Mouse (Mus musculus): ENCODE data around the gene Tas2r135. TPM values are rescaled to one million over a fixed set of nuclear protein-coding genes. Genes with fewer than 3 reads are reported as not detected.

Gene Tas2r135
- polyA plus RNA-seq, 1 experiment from 2014 or later = not detected

GRCm38 (mm10) chr6:42376016-42376415 lies 29.2 kb upstream of the Tas2r135 start:
- DNase-seq (ENCODE audit: low spot score) (no peak), ATAC-seq (replicated peaks; ENCODE audit: insufficient number of reproducible peaks, low FRiP score, low TSS enrichment, low read depth) (no peak)
- 41% methylated on average over 4 of the region's 4 CpGs for WGBS
- Histone ChIP-seq H3K4me1 (ENCODE audit: control insufficient read depth, insufficient read depth, low read length) (no peaks in the 10 kb centered on the region), H3K27me3 (ENCODE audit: control insufficient read depth, insufficient read depth, low read length) (0 out of 2 replicates have a peak, but pooled peaks cover 2% of the 10 kb centered on the region), H3K4me3 (ENCODE audit: low read depth, low read length) (no peak overlapping the region), H3K9me3 (replicated peaks; ENCODE audit: control insufficient read depth, low read length) (no peaks in the 10 kb centered on the region), H3K9ac (replicated peaks; ENCODE audit: low read length) (no peak overlapping the region), H3K36me3 (replicated peaks; ENCODE audit: control insufficient read depth, insufficient read depth, low read depth, low read length) (no peaks in the 10 kb centered on the region), H3K27ac (replicated peaks; ENCODE audit: low read depth, low read length) (no peak overlapping the region), H3K4me2 (ENCODE audit: low read depth, low read length) (no peak overlapping the region)

DNA sequence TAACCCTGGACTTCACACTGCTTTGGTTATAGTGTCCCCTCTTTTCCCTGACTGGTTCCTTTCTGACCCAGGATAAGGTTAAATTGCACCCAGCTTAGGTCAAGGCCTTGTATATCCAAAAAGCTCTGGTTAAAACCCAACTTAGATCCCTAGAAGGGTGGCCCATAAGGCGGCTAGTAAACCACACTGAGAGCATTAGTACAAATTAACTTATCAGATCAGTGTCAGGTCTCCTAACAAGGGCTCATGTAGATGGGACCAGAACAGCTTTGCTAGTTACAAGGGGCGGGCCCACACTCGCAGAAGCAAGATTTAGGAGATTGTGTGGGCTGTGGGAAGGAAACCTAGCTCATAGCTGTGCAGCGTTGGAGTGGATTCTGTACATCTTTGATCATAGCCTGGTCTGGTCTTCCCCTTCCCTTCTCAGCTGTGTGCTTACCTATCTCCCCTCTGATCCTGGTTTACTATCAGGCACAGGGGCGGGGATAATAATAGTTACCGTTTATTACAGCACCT lies 28.7 kb upstream of the Tas2r135 start:
- Histone ChIP-seq H3K4me2 (ENCODE audit: low read depth, low read length) (no peak overlapping the region), H3K9me3 (replicated peaks; ENCODE audit: control insufficient read depth, low read length) (no peaks in the 10 kb centered on the region), H3K9ac (replicated peaks; ENCODE audit: low read length) (no peak overlapping the region), H3K27ac (replicated peaks; ENCODE audit: low read depth, low read length) (no peak overlapping the region), H3K4me1 (ENCODE audit: control insufficient read depth, insufficient read depth, low read length) (no peaks in the 10 kb centered on the region), H3K4me3 (ENCODE audit: low read depth, low read length) (no peak overlapping the region), H3K36me3 (replicated peaks; ENCODE audit: control insufficient read depth, insufficient read depth, low read depth, low read length) (no peaks in the 10 kb centered on the region), H3K27me3 (ENCODE audit: control insufficient read depth, insufficient read depth, low read length) (0 out of 2 replicates have a peak, but pooled peaks cover 2% of the 10 kb centered on the region)
- 81% methylated on average over 6 of the region's 6 CpGs for WGBS
- no peak for ATAC-seq (replicated peaks; ENCODE audit: insufficient number of reproducible peaks, low FRiP score, low TSS enrichment, low read depth)
- no peak for DNase-seq (ENCODE audit: low spot score)

- DNase-seq (ENCODE audit: low spot score) (no peak), ATAC-seq (replicated peaks; ENCODE audit: insufficient number of reproducible peaks, low FRiP score, low TSS enrichment, low read depth) (no peak)
- H3K9ac ChIP-seq (replicated peaks; ENCODE audit: low read length) = no peak overlapping the region
- 0 out of 2 replicates have a peak, but pooled peaks cover 2% of the 10 kb centered on the region for H3K27me3 ChIP-seq (ENCODE audit: control insufficient read depth, insufficient read depth, low read length)
- no peak overlapping the region for H3K4me2 ChIP-seq (ENCODE audit: low read depth, low read length)
- no peak overlapping the region for H3K27ac ChIP-seq (replicated peaks; ENCODE audit: low read depth, low read length)
- no peak overlapping the region for H3K4me3 ChIP-seq (ENCODE audit: low read depth, low read length)
- 67% methylated on average over 5 of the region's 5 CpGs for WGBS
- H3K36me3 ChIP-seq (replicated peaks; ENCODE audit: control insufficient read depth, insufficient read depth, low read depth, low read length) = no peaks in the 10 kb centered on the region
- H3K9me3 ChIP-seq (replicated peaks; ENCODE audit: control insufficient read depth, low read length) = no peaks in the 10 kb centered on the region
- no peaks in the 10 kb centered on the region for H3K4me1 ChIP-seq (ENCODE audit: control insufficient read depth, insufficient read depth, low read length)
Measured at GRCm38 (mm10) chr6:42377280-42377679, 28.0 kb upstream of the Tas2r135 start.

- ATAC-seq (replicated peaks; ENCODE audit: insufficient number of reproducible peaks, low FRiP score, low TSS enrichment, low read depth) = no peak
- Histone ChIP-seq H3K27ac (replicated peaks; ENCODE audit: low read depth, low read length) (no peak overlapping the region), H3K4me1 (ENCODE audit: control insufficient read depth, insufficient read depth, low read length) (no peaks in the 10 kb centered on the region), H3K4me2 (ENCODE audit: low read depth, low read length) (no peak overlapping the region), H3K27me3 (ENCODE audit: control insufficient read depth, insufficient read depth, low read length) (no peaks in the 10 kb centered on the region), H3K9me3 (replicated peaks; ENCODE audit: control insufficient read depth, low read length) (no peaks in the 10 kb centered on the region), H3K9ac (replicated peaks; ENCODE audit: low read length) (no peak overlapping the region), H3K36me3 (replicated peaks; ENCODE audit: control insufficient read depth, insufficient read depth, low read depth, low read length) (no peaks in the 10 kb centered on the region), H3K4me3 (ENCODE audit: low read depth, low read length) (no peak overlapping the region)
- WGBS = 40% methylated on average over 3 of the region's 3 CpGs
- no peak for DNase-seq (ENCODE audit: low spot score)
Measured at GRCm38 (mm10) chr6:42379551-42379950, 25.7 kb upstream of the Tas2r135 start.

DNA sequence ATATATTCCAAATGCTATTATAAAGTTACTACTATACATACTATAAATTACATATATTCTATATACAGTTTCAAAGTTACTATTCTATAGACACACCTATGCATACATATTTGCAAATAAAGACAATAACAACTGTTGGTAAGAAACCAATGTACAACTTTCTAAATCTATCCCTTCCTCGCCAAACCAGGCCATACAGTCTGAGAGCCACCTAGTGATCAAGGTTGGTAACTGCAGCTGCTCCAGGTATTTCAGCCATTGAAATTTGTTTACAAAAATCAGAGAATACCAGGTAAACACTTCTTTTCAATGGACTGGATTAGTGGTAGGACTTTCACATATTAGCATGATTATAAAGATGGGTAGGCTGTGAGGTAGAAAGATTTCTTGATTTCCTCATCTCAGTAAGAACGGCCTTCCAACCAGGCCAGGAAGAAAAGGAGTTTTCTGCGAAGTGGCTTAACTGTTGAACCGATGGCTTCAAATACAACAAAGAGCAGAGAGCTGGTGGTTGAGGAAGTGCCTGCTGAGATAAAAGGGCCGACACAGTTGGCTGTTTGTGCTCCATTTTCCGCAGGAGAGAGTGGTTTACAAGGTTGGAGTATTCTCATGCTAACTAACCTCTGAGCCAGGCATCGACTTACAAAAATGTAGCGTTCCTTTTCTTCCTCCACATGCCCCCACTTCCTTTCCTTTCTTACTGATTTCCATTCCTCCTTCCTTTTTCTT lies 24.7 kb upstream of the Tas2r135 start:
- Histone ChIP-seq H3K27ac (replicated peaks; ENCODE audit: low read depth, low read length) (no peak overlapping the region), H3K4me2 (ENCODE audit: low read depth, low read length) (no peak overlapping the region), H3K9ac (replicated peaks; ENCODE audit: low read length) (no peak overlapping the region), H3K4me1 (ENCODE audit: control insufficient read depth, insufficient read depth, low read length) (no peaks in the 10 kb centered on the region), H3K4me3 (ENCODE audit: low read depth, low read length) (no peak overlapping the region), H3K36me3 (replicated peaks; ENCODE audit: control insufficient read depth, insufficient read depth, low read depth, low read length) (no peaks in the 10 kb centered on the region), H3K9me3 (replicated peaks; ENCODE audit: control insufficient read depth, low read length) (no peaks in the 10 kb centered on the region), H3K27me3 (ENCODE audit: control insufficient read depth, insufficient read depth, low read length) (no peaks in the 10 kb centered on the region)
- WGBS = 9% methylated on average over 8 of the region's 8 CpGs
- ATAC-seq (replicated peaks; ENCODE audit: insufficient number of reproducible peaks, low FRiP score, low TSS enrichment, low read depth) = no peak
- DNase-seq (ENCODE audit: low spot score) = peak; percentile 79

- Histone ChIP-seq H3K36me3 (replicated peaks; ENCODE audit: control insufficient read depth, insufficient read depth, low read depth, low read length) (no peaks in the 10 kb centered on the region), H3K9me3 (replicated peaks; ENCODE audit: control insufficient read depth, low read length) (no peaks in the 10 kb centered on the region), H3K27me3 (ENCODE audit: control insufficient read depth, insufficient read depth, low read length) (no peaks in the 10 kb centered on the region), H3K27ac (replicated peaks; ENCODE audit: low read depth, low read length) (no peak overlapping the region), H3K9ac (replicated peaks; ENCODE audit: low read length) (no peak overlapping the region), H3K4me3 (ENCODE audit: low read depth, low read length) (no peak overlapping the region), H3K4me2 (ENCODE audit: low read depth, low read length) (no peak overlapping the region), H3K4me1 (ENCODE audit: control insufficient read depth, insufficient read depth, low read length) (no peaks in the 10 kb centered on the region)
- WGBS = 38% methylated on average over 2 of the region's 2 CpGs
- no peak for ATAC-seq (replicated peaks; ENCODE audit: insufficient number of reproducible peaks, low FRiP score, low TSS enrichment, low read depth)
- no peak for DNase-seq (ENCODE audit: low spot score)
Measured at GRCm38 (mm10) chr6:42381221-42381620, 24.0 kb upstream of the Tas2r135 start.

GRCm38 (mm10) chr6:42381916-42382381 lies 23.3 kb upstream of the Tas2r135 start:
- Histone ChIP-seq H3K27me3 (ENCODE audit: control insufficient read depth, insufficient read depth, low read length) (no peaks in the 10 kb centered on the region), H3K9me3 (replicated peaks; ENCODE audit: control insufficient read depth, low read length) (no peaks in the 10 kb centered on the region), H3K9ac (replicated peaks; ENCODE audit: low read length) (no peak overlapping the region), H3K4me1 (ENCODE audit: control insufficient read depth, insufficient read depth, low read length) (no peaks in the 10 kb centered on the region), H3K36me3 (replicated peaks; ENCODE audit: control insufficient read depth, insufficient read depth, low read depth, low read length) (no peaks in the 10 kb centered on the region), H3K4me2 (ENCODE audit: low read depth, low read length) (no peak overlapping the region), H3K27ac (replicated peaks; ENCODE audit: low read depth, low read length) (no peak overlapping the region), H3K4me3 (ENCODE audit: low read depth, low read length) (no peak overlapping the region)
- WGBS = 48% methylated on average over 9 of the region's 9 CpGs
- no peak for DNase-seq (ENCODE audit: low spot score)
- no peak for ATAC-seq (replicated peaks; ENCODE audit: insufficient number of reproducible peaks, low FRiP score, low TSS enrichment, low read depth)

DNA sequence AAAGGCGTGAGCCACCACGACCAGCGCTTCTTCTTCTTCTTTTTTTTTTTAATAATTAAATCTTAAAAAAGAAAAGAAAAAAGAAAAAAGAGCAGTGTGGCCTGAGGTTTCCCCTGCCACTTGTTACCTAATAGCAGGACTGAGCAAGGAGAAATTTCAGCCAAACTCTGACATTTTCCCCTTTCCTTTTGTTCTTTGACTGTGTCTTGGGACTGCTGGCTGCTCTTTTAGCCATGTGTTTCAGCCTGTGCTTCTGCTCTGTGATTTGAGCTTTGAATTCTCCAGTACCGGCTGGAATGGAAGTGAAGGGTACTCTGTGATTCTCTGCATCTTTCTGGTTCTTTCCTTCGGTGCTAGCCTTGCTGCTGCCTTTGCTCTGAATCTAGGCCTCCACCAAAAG lies 21.9 kb upstream of the Tas2r135 start:
- H3K36me3 ChIP-seq (replicated peaks; ENCODE audit: control insufficient read depth, insufficient read depth, low read depth, low read length) = no peaks in the 10 kb centered on the region
- no peak for DNase-seq (ENCODE audit: low spot score)
- H3K27ac ChIP-seq (replicated peaks; ENCODE audit: low read depth, low read length) = no peak overlapping the region
- ATAC-seq (replicated peaks; ENCODE audit: insufficient number of reproducible peaks, low FRiP score, low TSS enrichment, low read depth) = no peak
- no peaks in the 10 kb centered on the region for H3K27me3 ChIP-seq (ENCODE audit: control insufficient read depth, insufficient read depth, low read length)
- H3K4me3 ChIP-seq (ENCODE audit: low read depth, low read length) = no peak overlapping the region
- no peaks in the 10 kb centered on the region for H3K9me3 ChIP-seq (replicated peaks; ENCODE audit: control insufficient read depth, low read length)
- no peak overlapping the region for H3K9ac ChIP-seq (replicated peaks; ENCODE audit: low read length)
- no peaks in the 10 kb centered on the region for H3K4me1 ChIP-seq (ENCODE audit: control insufficient read depth, insufficient read depth, low read length)
- H3K4me2 ChIP-seq (ENCODE audit: low read depth, low read length) = no peak overlapping the region
- 92% methylated on average over 5 of the region's 5 CpGs for WGBS

Measured in embryonic facial prominence, embryonic 11.5 days (tissue).